8 mouse cellular contexts compared by ENCODE assay signal in genomic region chr5:114647211-114647974, GRCm38 (mm10). TPM values are rescaled to one million over a fixed set of nuclear protein-coding genes. Genes with fewer than 3 reads are reported as not detected.
DNase-seq lines count a peak whose midpoint lies in the region; ATAC-seq and TF ChIP-seq lines count a peak whose summit lies in the region.

No protein-coding gene starts in this region.

- H3K9ac ChIP-seq in kidney, embryonic 15.5 days = 0 out of 2 replicates have a peak overlapping the region, but pooled peaks have one; percentile 8
- no peak overlapping the region for H3K9ac ChIP-seq in stomach, embryonic 15.5 days

- no peak for TF ChIP-seq CTCF in gastrocnemius, adult 2 months (IDR thresholded peaks at IDR 0.05)

- peak; percentile 57 for ATAC-seq in kidney, embryonic 15.5 days (replicated peaks; ENCODE audit: low FRiP score)
- ATAC-seq in stomach, embryonic 15.5 days (ENCODE audit: insufficient read depth, low FRiP score, low read depth) = peak; percentile 56

- H3K4me2 ChIP-seq in kidney, embryonic 15.5 days = peak overlapping the region; percentile 62
- H3K4me2 ChIP-seq in stomach, embryonic 15.5 days = peak overlapping the region; percentile 73

- WGBS in heart, embryonic 10.5 days = 2% methylated on average over 27 of the region's 27 CpGs
- 2% methylated on average over 27 of the region's 27 CpGs for WGBS in kidney, embryonic 15.5 days
- WGBS in stomach, embryonic 15.5 days = 3% methylated on average over 27 of the region's 27 CpGs

- peaks cover 58% of the 10 kb centered on the region for H3K4me1 ChIP-seq in heart, embryonic 10.5 days
- peaks cover 61% of the 10 kb centered on the region for H3K4me1 ChIP-seq in kidney, embryonic 15.5 days
- peaks cover 25% of the 10 kb centered on the region for H3K4me1 ChIP-seq in stomach, embryonic 15.5 days

- intact Hi-C loops in gastrocnemius, adult 2 months (cut with DNase I) = no loop called here
- intact Hi-C loops in gastrocnemius, postnatal 14 days (cut with DNase I; ENCODE audit: low total_unique reads) = no loop called here

- H3K27me3 ChIP-seq in heart, embryonic 10.5 days (ENCODE audit: insufficient read depth, poor library complexity, severe bottlenecking) = peaks cover 72% of the 10 kb centered on the region
- H3K27me3 ChIP-seq in kidney, embryonic 15.5 days = 0 out of 2 replicates have a peak, but pooled peaks cover 5% of the 10 kb centered on the region
- no peaks in the 10 kb centered on the region for H3K27me3 ChIP-seq in stomach, embryonic 15.5 days (replicated peaks)

- peak overlapping the region; percentile 76 for H3K27ac ChIP-seq in gastrocnemius, adult 2 months
- peak overlapping the region; percentile 80 for H3K27ac ChIP-seq in heart, embryonic 10.5 days
- H3K27ac ChIP-seq in kidney, embryonic 15.5 days = peak overlapping the region; percentile 52
- peak overlapping the region; percentile 49 for H3K27ac ChIP-seq in stomach, embryonic 15.5 days

- H3K9me3 ChIP-seq in heart, embryonic 10.5 days = no peaks in the 10 kb centered on the region
- H3K9me3 ChIP-seq in kidney, embryonic 15.5 days (replicated peaks) = no peaks in the 10 kb centered on the region
- H3K9me3 ChIP-seq in stomach, embryonic 15.5 days = no peaks in the 10 kb centered on the region

- H3K36me3 ChIP-seq in heart, embryonic 10.5 days = no peaks in the 10 kb centered on the region
- H3K36me3 ChIP-seq in kidney, embryonic 15.5 days = no peaks in the 10 kb centered on the region
- H3K36me3 ChIP-seq in stomach, embryonic 15.5 days = no peaks in the 10 kb centered on the region

- peak overlapping the region; percentile 58 for H3K4me3 ChIP-seq in gastrocnemius, adult 2 months
- H3K4me3 ChIP-seq in heart, embryonic 10.5 days = peak overlapping the region; percentile 57
- H3K4me3 ChIP-seq in kidney, embryonic 15.5 days (replicated peaks) = peak overlapping the region; percentile 34
- peak overlapping the region; percentile 27 for H3K4me3 ChIP-seq in stomach, embryonic 15.5 days (replicated peaks)

- peak; percentile 44 for DNase-seq in gastrocnemius, adult 2 months
- DNase-seq in gastrocnemius, postnatal 14 days = no peak
- DNase-seq in brain, adult 2 months (ENCODE audit: low read depth, low spot score) = peak; percentile 24
- DNase-seq in heart, embryonic 10.5 days (ENCODE audit: low spot score) = no peak
- peak; percentile 59 for DNase-seq in lung, postnatal 25 days (ENCODE audit: low spot score)
- DNase-seq in layer of hippocampus, postnatal 14 days (ENCODE audit: low spot score in 2 of 2) = no peak

RNA-seq across cellular contexts. Expression of gene Trpv4, which starts 10.8 kb away (rescaled TPM):
- total RNA-seq in gastrocnemius, adult 2 months (2021) = 1 to 10 TPM; 1.9 to 2.0 TPM
- 1 to 10 TPM; 1.6 to 1.8 TPM for total RNA-seq in gastrocnemius, postnatal 14 days (2021)
- polyA plus RNA-seq in heart, embryonic 10.5 days (2016; fragmentation: Nextera tagmentation; extraction: Ambion mirVana) = 1.1 TPM in 2 replicates
- polyA plus RNA-seq in kidney, embryonic 15.5 days (2015; fragmentation: Nextera tagmentation; extraction: Ambion mirVana) = 21.8 and 23.4 TPM in 2 replicates
- polyA plus RNA-seq in stomach, embryonic 15.5 days (2015; fragmentation: Nextera tagmentation; extraction: Ambion mirVana) = 1.7 and 1.9 TPM in 2 replicates
- total RNA-seq in layer of hippocampus, postnatal 14 days (2021) = 1 to 10 TPM; 2.2 to 5.7 TPM

RNA-seq across cellular contexts. Expression of gene Gltp, which starts 43.4 kb away (rescaled TPM):
- total RNA-seq in gastrocnemius, adult 2 months (2021) = 10 to 100 TPM in 1 of 2 experiments, 1 to 10 TPM in 1; 6.7 to 10.8 TPM
- total RNA-seq in gastrocnemius, postnatal 14 days (2021) = 10 to 100 TPM; 10.8 to 13.5 TPM
- polyA plus RNA-seq in heart, embryonic 10.5 days (2016; fragmentation: Nextera tagmentation; extraction: Ambion mirVana) = 65.8 and 71.8 TPM in 2 replicates
- 78.5 and 79.2 TPM in 2 replicates for polyA plus RNA-seq in kidney, embryonic 15.5 days (2015; fragmentation: Nextera tagmentation; extraction: Ambion mirVana)
- 123 and 144 TPM in 2 replicates for polyA plus RNA-seq in stomach, embryonic 15.5 days (2015; fragmentation: Nextera tagmentation; extraction: Ambion mirVana)
- total RNA-seq in layer of hippocampus, postnatal 14 days (2021) = 10 to 100 TPM; 49.7 to 55.7 TPM

Comparison
In these comparisons a context has a peak if more than half of its experiments do, and no peak if none do; other contexts are left out.
1. DNase-seq: peak in gastrocnemius, adult 2 months (single experiment), brain, adult 2 months (single experiment) and lung, postnatal 25 days (single experiment); none in gastrocnemius, postnatal 14 days (single experiment), heart, embryonic 10.5 days (single experiment) and layer of hippocampus, postnatal 14 days (0 of 2).
2. Peak in every context shown above with its lines, with median percentiles within 50 percentile points of each other: H3K27ac ChIP-seq and H3K4me3 ChIP-seq.